Mouse (Mus musculus) left cerebral cortex, postnatal 4 days (tissue): ENCODE measurements around the gene Sstr5. TPM values are rescaled to one million over a fixed set of nuclear protein-coding genes. Genes with fewer than 3 reads are reported as not detected.

ENCODE experiments used
- DNase-seq: peaks from one replicate; pipeline ENCODE4 v3.0.0-alpha.2; 2022
- intact Hi-C: fragments of 180-260 bp; cut with DNase I; formaldehyde crosslinking; loops from one replicate; pipeline ENCODE4 v1.15.1; 2025
- total RNA-seq, 2 experiments: library from RNA; stranded (reverse); gene quantifications; 2 replicates each; pipeline ENCODE4 v1.2.3; 2021

Gene Sstr5
- under 1 TPM; 0.58 to 0.72 TPM for total RNA-seq

DNA sequence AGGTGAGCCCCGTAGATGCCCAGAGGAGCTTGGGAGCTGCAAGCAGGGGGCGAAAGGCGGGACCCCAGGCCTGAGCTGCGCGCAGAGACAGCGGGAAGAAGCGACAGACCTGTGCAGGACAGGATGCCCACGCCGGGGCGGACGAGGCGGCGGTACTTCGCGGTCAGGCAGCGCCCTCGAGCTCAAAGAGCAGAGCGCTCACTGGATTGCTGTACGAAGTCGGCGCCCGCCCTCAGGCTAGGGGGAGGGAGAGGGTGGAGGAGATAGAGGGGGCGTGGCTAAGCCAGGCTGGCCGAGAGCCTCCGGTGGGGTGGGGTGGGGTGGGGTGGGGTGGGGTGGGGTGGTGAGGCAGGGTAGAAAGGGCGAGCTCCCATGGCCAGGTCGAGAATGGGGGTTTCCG, at the start of gene Sstr5:
Sstr5 (minus strand) TSS at position 276 of the 400 bp plus-strand sequence.
- intact Hi-C loops = no loop called here
- DNase-seq = peak; percentile 20

DNA sequence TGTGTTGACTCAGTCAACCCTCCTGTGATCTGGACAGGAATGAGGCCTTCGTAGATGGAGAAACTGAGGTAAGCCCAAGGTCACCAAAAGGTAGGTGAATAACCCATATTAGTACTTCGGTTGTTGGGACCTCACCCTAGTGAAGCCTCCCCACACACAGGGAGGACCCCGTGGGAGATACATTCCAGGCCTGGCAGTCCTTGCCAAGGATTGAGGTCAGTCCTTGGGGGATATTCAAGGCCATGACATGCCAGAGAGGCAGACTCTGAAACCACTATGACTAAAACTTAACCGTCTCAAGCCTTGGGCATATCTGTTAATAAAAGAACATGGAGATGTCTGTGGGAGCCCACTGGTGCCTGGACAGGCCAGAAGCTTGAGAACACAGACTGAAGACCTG, 44.7 kb upstream of the Sstr5 start:
- intact Hi-C loops = no loop called here
- no peak for DNase-seq

DNA sequence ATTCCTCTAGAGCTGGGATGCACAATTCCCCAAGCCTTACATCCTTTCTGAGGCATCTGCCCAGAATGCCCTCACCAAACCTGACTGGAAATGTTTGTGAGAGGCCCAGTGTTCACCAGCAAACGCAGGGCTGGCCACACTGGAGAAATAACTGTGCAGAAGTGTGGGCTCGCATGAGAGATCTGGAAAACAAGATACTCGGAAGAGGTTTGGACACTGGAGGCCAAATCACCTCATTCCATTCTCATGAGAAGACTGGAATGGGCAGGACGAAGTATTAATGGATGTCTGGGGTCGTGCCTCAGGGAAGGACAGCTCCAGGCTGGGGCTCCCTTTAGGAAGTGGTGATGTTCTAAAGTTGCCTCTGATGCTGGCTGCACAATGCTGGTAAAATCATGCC, 43.6 kb upstream of the Sstr5 start:
- intact Hi-C loops = no loop called here
- DNase-seq = no peak

DNA sequence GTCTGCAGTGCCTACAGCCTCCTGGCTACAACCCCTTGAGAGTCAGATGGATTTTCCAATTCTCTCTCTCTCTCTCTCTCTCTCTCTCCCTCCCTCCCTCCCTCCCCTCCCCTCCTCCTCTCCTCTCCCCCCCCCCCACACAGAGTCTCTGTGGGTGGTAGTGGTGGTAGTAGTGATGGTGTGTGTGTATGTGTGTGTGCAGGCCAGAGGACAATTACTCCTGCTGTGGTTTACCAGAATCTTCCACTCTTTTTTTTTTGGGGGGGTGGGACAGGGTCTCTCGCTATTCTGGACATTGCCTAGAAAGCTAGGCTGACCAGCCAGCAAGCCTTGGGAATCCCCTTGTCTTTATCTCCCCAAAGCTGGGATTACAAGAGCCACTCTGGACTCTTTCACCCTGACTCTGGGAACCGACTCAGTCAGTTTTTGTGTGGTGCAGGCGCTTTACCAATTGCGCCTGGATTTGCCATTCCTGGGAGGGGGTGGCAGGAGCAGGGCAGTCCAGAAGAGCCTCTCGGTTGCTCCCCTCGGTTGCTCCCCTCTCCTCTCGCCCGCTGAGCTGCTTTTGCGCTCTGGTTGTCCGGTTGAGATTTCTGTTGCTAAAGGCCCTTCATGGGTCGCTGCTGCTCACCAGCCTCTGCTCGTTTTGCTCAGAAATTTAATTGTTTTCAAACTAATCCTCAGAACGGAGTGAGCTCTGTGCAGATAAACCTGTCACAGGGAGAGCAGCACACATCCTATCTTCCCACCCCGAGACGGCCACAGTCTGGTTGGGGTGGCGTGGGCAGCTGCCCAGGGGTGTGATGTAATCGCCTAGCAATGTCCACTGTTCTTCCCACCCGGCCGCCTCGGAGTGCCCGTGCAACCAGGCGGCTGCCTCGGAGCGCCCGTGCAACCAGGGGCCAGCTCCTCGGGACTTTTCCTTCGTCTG, 42.1 kb upstream of the Sstr5 start:
- intact Hi-C loops = no loop called here
- DNase-seq = peak; percentile 58

DNA sequence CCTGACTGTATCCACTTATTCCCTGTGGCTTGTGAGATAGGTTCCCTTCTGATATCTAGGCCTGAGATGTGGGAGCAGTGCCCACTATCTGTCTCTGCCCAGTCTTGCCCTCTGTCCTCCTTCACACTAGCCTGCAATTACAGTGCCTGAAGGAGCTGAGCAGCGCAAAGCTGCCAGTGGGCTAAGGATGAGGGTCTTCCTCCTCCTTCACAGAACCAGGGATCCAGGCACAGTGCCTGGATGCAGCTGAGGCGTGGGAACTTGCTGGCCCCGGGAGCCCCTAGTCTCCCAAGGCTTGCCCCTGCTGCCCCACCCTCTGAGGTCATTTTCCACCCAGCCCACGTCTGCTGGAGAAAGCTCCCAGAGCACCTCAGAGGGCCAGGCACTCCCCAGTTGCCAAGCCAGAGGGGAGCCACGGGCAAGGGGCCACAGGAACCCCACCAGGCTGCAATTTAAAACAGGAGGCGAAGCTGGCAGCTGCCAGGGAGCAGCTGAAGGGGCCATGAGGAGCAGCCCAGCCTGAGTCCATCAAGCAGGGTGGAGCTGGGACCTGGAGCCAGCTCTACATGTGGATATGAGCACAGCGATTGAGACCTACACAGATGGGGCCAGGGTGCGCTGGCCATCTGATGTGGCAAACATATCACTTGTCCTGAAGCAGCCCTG, 33.4 kb upstream of the Sstr5 start:
- intact Hi-C loops = no loop called here
- DNase-seq = peak; percentile 62

DNA sequence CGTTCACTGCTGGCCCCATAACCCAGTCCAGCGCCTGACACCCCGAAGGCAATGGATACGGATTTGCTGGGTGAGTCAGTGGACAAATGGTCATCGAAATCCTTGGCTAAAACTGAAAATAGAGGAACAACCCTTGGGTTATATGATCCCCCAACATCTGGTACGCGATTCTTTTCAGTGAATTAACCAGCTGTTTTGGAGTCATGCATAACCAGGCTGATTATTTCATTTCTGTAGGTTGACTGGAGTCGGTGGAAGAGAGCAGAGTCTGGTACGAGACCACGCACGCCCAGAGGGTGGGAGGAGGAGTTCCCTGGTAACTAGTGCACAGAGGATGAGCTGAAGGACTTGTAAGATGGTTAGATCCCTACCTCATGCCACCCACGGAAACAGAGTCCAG, 25.0 kb upstream of the Sstr5 start:
- DNase-seq = no peak
- intact Hi-C loops = no loop called here

DNA sequence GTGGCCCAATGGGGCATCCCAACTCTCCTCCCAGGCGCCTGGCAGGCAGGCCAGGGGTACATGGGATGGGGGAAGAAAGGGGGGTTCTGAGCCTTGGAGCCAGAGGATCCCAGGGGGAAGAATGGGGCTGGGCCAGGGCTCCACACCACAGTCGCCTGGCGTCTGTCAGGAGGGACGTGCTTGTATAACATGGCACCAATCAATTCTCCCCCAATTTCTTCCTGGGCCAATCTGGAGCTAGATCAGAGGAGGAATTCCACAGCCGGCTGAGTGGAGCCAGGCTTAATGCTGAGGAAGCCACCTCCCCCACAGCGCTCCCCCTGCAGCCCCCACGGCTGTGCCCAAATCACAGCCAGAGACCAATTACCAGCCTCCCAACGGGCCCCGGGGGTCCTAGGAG, 23.4 kb upstream of the Sstr5 start:
- DNase-seq = no peak
- intact Hi-C loops = no loop called here

DNA sequence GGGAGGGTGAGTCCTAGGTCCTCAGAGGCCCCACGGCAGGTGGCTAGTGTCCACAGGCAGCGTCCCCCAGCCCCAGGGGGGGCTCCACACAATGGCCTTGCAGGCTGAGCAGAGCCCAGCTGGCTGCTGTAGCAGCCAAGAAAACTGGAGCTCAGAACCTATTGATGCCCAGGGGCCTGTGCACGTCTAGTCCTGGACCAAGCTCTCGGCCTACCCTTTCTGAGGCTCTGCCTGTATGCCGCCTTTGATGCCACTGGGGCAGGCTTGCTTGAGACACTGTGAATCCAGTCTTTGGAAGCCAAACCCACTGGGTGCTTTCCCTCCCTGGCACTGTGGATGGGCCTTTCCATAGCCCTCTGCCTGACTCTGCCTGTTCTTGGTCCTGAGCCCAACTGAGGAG, 22.4 kb upstream of the Sstr5 start:
- DNase-seq = peak; percentile 53
- intact Hi-C loops = no loop called here

DNA sequence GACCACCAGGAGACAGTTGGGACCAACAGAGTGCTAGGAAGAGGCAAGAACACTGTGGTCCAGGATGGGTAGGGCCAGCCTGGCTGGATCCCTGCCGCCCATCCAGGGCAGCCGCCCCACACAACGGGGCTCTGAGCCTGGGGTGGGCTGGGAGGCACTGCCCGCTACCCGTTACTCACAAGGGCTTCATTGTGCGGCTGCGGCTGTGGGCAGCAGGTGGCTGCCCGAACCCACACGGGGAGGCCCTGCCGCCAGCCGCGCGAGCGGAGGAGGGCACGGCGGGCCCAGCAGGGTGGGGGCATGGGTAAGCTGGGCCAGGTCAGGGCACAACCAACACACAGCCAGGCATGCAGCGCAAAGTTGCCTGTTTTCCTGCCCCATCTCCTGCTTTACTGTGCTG, 21.1 kb upstream of the Sstr5 start:
- intact Hi-C loops = no loop called here
- DNase-seq = peak; percentile 43

DNA sequence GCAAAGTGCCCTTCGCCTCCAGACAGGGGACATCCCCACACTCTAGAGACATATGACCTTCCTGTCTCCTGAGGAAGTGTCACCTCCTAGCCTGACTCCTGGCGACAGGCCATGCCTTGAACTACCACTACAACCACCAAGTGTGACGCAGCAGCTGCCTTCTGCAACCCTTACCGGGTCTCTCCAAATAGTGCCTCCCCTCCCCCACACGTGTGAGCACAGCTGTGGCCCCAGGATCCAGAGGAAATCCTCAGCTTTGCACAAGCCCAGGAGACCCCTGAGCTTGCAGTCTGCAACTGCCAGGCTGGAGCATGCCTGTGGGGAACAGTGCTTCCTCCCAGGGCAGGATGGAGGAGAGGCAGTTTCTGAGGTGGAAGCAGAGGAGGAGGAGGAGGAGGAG, 19.2 kb upstream of the Sstr5 start:
- DNase-seq = no peak
- intact Hi-C loops = no loop called here

DNA sequence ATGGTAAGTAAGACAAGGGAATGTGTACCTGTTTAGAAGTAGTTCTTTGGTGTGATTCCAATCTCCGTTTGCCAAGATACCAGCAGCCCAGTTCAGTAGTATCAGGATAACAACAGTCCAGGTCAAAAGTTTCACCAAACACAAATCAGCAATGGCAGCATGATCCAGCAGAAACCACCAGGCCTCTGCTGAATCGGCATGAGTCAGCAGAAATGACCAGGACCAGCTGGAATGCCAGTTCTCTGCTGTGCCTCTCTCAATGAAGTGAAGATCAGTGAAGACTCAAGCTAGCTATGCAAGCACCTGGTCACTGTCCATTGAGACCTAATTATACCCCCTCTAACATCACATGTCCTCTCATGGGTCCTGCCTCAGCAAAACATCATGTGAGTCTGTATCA, 17.0 kb upstream of the Sstr5 start:
- DNase-seq = no peak
- intact Hi-C loops = no loop called here

DNA sequence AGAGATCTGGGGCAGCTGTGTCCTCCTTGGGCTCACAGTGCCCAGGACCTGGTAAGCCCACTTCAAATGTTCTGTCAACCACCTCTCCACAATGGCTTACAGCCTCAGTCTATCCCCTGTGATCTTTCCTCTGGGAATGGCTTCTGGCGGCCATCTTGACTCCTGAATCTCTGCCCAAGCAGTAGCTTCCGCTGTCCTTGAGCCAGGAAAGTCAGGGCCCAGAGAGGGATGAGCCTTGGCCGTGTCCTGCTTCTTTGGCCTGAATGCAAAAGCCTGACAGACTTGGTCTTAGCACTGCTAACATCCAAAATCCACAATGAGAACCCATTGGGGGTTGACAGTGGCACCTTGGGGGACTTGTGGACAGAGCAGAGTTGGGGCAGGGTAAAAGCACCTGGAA, 14.8 kb upstream of the Sstr5 start:
- intact Hi-C loops = no loop called here
- DNase-seq = no peak

DNA sequence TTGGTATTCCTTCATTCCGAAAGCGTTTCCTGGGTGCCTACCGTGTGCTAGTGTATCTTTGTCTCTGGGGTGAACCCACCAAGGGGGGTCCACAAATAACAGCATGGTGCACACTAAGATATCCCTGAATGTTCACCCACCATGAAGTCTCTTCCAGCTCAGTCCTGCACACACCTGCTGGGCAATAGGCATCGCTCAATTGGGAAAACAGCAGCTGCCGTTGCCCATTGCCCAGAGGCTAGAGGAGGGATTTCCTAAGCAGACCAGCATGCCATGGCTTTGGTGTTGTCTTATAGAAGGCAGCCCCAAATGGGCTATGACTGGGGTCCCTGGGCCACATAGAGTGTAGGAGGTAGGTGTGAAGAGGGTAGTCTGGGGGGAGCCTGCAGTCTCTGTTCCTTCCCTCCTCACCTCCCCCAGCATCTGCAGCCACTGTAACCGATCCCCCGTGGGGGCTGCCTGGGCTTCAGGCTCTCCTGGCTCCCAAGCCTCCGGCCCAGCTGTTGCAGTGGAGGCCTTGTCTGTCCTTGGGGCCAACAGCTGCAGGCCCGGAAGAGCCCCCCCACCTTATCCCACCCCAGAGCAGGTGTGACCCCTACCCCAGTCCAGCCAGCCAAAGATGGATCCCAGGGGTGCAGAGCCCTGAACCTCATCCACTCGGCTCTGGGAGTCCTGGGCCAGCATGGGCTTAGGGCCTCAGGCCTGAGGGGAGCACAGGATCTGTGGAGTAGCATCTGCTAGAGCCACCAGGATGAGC, 13.2 kb upstream of the Sstr5 start:
- intact Hi-C loops = no loop called here
- no peak for DNase-seq

DNA sequence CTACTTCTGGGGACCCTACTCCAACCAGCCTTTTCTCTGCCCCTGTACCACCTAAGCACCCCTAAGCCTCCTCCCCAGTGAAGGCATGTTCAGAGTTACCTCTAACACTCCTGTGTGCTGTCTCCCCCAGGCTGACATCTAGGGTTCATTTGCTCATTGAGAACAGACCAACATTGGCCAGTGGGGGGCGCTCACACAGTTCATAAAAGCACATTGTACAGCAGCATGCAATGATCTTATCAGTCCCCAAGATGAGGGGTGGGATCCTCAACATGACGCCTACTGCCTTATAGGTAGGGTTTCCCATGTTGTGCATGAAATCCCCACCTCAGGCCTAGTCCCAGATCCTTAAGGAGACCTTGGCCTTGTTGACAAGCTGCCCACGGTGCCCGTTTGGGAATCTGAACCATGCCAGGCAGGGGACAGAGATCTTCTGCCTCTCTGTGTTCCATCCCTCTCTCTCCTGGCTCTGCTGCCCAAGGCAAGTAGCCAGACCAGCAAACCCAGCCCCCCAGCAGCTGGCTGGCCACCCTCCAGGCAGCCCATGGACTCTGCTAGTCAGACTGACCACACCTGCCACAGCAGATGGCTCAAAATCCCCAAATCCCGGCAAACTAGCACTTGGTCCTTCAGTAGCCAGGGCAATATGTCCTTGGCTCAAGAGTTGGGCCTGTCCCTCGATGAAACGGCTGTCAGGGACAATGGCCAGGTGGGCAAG, 11.9 kb upstream of the Sstr5 start:
- DNase-seq = peak; percentile 92
- intact Hi-C loops = loop anchor here (2.0 kb wide), 1 partner anchor 34 kb away; no protein-coding TSS in a partner anchor

DNA sequence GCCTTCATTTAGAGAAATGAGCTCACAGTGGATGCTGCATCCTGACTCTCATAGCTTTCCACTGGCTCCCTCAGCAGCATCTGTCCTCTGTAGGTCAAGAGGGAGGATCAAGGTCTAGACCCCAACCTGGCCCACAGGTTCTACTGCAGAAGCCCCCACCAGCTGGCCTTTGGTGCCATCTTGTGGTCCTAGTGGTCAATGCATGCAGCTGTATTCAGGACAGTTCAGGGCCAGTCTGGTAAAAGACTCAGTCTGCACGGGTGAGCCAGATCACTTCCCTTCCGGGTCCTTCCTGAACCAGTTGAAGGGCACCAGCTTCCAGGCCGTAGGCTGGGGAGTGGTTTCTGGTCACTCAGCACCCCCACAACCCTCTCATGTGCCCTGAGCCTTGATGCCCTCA, 10.7 kb upstream of the Sstr5 start:
- intact Hi-C loops = loop anchor here (2.0 kb wide), 1 partner anchor 33 kb away; no protein-coding TSS in a partner anchor
- DNase-seq = peak; percentile 81

DNA sequence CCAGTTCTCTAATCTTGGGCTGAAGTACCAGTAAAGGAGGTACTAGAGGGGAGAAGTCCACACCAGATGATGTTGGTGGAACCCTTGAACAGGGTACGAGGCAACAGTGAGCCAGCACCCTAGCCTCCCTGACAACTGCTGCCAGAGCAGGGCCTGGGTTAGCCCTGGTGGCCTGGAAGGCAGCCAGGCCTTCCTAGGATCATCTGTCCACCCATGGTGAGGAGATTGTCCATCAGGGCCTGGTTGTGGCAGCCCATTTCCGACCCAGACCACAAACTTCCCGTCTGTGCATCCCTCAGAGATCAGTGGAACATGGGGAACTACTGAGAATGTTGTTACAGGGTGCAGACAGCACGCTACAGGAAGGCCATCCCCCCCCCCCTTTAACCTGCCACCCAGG, 5.5 kb upstream of the Sstr5 start:
- no peak for DNase-seq
- intact Hi-C loops = no loop called here

DNA sequence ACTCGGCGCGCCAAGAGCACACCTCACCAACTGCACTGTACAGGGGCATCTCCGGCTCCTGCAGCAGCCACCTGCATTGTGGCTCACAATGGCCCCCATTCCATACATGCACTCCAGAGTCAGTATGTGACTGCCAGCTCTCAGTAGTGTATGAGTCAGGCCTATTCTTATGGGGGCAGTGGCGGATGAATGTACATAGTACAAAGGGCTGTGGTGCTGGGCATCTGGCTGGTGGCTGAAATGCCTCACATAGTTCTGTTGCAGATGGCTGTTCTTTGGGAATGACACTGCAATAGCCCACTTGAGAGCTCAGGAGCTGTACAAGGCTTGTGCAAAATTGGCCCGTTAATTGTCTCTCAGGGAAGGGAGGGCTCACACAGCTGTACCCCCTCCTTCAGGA, 15.0 kb downstream of the Sstr5 start:
- DNase-seq = no peak
- intact Hi-C loops = no loop called here

DNA sequence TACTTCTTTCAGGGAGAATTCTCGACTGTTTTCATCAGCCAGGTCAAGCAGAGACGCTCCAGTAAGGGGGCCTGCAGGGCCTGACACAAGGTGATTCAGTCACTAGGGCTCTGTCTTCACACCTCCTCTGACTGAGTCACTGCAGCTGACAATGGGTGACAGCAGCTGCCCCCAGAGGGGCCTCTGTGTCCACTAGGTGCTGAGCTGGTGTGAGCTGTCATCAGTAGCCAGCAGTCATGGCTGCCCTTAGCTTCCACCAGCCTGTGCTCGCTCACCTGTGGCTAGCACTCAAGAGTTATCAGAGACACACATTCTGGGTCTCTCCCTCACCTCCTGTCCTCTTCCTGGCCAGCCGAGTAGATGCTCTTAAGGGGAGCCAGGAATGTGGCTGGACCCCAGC, 16.3 kb downstream of the Sstr5 start:
- intact Hi-C loops = no loop called here

DNA sequence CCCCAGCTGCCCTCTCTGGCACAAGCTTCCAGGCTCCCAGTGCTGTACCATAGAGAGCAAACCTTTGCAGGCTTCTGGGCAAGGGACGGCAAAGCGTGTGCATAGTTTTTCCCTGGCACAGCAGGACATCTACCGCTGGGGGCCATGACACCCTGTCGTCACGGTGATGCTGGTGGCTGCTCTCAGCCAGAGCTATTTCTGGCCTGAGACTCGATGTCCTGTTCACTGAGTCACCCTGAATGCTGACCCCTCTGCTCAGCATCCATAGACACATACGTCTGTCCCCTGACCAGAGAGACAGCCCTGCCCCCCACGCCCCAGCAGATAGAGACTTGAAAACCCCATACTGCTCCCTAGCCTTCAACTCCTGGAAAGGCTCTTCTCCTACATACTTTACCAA, 16.9 kb downstream of the Sstr5 start:
- intact Hi-C loops = no loop called here
- no peak for DNase-seq

More for the DNA sequence above, 16.3 kb downstream of the Sstr5 start:
- no peak for DNase-seq

DNA sequence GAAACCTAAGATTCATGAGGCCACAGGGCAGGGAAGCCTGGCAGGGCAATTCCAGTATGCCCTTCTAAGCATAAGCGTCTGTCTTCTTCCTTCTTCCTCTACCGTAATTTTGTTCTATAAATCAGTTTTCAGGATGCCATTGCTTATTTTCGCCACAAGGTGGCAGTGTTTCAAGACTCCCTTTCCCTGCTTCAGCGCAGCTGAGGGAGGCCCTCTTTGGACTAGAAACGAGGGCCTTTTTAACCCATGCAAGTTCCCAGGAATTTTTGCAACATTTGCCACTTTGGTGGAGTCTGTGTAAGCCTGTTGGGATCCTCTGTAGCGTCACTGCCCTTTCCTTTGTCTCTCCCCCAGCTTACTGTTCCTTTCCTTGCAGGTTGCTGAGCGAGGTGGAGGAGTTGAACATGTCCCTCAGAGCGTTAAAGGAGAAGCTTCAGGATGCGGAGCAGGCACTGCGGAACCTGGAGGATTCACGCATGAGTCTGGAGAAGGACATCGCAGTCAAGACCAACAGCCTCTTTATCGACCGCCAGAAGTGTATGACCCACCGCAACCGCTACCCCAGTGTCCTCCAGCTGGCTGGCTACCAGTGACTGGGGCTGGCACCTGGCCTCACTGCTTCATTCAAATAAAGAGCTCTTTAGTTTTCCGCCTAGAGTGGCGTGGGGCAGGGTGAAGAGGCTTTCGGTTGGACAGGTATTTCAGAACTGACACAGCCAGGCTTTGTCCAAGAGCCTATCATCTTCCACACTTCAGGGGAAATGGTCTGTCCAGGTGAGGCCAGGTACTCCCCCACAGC, 20.9 kb downstream of the Sstr5 start:
- DNase-seq = peak; percentile 56
- intact Hi-C loops = loop anchor here (2.0 to 10.0 kb wide), 4 partner anchors 33 to 321 kb away; partner anchors contain the start of genes AC134908.4, Metrn and Prss34
